Mouse (Mus musculus) liver (tissue): ENCODE results near the gene Fam222b.
"Not testable (repeated sequence)": the region's sequence is repeated elsewhere in the genome, so short reads cannot be mapped to it uniquely, and the experiment has no call there.

Experiments used
- DNase-seq: peaks from one replicate; pipeline ENCODE4 v3.0.0-alpha.2; 2020; ENCODE audit warnings: mixed read lengths

Fam222b gene

DNA sequence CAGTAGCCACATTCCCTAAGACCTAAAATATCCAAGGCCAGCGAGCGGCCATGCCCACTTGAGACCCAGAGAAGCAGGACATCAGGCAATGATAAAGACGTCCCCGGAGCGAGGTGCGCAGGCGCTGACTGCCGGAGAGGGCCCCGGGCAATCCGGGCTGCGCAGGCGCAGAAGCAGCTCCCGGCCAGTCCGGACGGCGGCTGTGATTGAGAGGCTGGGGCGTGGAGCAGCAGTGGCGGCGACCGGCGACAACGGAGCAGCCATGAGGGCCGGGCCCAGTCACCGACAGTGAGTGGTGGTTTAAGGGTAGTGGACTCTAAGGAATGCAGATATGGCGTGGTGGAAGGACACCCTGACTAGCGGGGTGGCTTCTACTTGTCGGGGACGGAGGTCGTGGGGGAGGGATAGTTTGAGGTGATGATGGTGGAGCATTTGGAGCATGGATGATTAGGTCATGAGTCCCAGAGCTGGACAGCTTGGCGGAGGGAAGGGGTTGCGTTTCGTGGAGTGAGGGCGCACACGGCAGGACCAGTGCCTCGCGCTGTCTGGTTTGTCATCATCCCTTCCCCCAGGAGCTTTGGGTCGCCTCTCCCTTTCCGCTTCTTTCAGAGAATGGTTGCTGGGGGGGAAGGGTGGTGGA is at the start of gene Fam222b:
Gene Fam222b (plus strand): TSS at position 157 of the 640 bp plus-strand sequence.
- DNase-seq, result peak; percentile 93

DNA sequence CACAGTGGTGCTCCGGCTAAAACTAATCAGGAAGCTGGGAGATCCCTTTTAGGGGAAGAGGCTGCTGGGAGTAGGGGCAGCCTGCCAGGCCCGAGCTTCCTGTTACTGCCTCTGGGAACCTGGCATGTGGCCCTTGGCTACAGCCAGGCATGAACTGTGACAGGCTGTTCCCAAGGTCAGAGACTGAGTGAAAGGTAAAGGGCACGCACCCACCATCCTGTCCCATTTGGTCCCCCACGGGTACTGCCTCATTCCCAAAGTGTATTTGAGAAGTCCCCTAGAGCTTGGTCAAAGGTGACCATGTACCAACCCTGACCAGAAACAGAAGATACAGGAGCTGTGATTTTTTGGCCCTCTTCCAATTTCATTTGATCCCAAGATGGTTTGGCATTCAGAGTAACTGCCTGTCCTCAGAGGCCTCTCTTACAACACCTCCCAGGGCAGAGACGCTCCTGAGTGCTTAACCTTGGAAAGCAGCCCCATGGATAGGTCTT is 49.7 kb upstream of the Fam222b start:
- DNase-seq, result no peak

GRCm38 (mm10) chr11:78048637-78049036 is 45.8 kb upstream of the Fam222b start:
- not testable (repeated sequence) for DNase-seq

DNA sequence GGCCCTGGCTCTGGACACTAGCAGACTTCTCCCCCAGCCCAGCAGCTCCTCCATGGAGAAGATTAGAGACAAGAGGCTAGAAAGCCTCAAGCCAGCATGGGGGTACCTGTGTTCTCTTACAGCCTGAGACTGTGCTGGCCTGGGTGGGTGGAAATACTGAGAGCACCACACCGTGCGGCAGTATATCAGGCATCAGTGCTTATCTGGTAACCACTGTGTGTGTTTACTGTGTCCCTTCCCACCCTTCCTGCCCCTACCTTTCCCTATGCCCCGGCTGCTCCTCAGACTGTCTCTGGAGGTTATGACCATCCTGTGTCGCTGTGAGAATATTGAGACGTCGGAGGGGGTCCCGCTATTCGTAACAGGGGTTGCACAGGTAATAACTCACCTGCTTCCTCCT is 41.4 kb upstream of the Fam222b start:
- DNase-seq, result peak; percentile 54

DNA sequence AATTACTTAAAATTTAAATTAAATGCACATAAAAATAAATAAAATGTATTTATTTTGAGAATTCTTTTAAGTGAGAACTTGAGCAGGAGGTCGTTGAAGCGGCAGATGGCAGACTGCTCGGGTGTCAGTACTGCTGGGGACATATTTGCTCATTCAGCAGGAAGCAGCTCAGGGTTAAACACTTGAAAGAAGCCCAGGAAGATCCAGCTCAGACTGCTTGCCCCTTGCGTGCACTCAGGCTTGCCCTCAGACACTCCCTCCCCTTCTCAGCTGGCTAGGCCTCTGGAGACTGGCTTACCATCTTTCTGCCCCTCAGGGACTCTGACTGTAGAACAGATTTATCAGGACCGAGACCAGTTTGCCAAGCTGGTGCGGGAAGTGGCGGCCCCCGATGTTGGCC is 37.5 kb upstream of the Fam222b start:
- DNase-seq, result no peak

DNA sequence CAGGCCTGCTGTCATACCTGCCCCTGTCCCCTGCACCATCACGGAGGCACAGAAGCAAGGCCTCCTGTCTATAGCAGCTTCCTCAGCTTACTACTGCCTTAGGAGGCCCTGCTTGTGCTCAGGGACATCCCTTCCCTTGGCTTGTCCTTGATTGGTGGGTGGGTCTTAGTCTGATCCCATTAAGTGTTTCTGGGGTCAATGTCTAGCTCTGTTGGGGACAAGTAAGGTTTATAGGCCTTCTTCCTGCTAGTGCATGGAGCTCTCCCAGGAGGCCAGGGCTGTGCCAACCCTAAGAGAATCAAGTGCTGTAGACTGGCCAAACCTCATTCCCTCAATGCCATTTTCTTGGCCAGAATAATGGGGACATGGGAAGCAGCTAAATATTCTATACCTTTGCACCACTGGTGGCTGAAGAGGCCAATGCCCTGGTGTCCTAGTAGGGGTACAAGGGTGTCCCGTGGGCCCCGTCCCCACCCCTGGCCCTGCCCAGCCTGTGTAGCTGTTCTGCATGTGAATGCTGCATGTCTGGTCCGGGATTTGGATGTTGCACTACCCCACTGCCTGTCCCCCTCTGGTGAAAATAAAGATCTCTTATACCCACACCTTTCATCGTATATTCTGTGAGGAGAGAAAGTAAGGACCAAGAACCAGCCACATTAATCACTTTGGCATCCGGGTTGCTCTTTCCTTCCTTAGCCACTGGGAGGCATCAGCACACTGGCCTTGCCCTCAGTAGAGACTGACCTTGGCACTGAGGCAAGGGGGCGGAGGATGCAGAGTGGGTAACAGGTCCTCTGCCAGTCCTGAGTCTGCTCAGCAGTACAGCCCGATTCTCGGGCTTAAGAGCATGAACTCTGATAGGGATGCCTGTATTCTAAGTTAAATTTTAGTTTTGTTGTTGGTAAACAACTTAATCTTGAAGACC is 34.4 kb upstream of the Fam222b start:
- peak; percentile 86 for DNase-seq

- no peak for DNase-seq
Measured at GRCm38 (mm10) chr11:78062563-78062962, 31.9 kb upstream of the Fam222b start.

GRCm38 (mm10) chr11:78065906-78066305 is 28.6 kb upstream of the Fam222b start:
- DNase-seq, result peak; percentile 90

DNA sequence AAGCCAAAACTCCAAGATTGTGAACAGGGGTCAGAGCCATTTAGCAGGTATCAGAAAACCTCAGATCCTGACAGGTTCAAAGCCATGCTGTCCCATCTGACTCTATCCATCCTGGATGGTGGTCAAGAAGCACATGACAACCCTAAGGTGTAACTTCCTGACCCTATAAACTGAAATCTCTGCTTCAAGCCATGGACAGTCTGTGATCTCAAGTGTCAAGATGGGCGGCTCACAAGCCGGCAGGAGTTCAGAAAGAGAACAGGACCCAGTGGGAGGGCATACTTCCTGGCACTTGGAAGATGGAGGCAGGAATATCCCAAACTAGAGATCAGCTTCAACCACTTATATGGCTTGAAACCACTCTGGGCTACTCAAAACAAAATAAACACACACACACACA is 27.8 kb upstream of the Fam222b start:
- no peak for DNase-seq

DNA sequence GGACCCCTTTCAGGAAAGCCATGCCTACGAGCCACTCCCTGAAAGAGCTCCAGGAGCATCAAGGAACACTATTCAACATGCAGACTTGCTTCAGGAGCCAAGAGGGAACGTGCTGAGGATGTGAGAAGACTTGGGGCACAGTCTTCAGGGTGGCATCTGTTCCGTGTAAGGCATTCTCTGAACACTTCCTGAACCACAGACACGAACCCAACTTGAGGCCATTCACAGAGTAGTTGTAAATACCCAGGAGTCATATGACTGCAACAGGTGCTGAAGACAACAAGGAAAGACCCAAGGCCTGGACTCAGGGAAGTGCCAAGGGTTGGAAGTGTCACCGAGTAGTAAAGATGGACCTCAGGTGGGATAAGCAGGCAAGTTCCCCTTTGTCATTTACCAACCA is 26.9 kb upstream of the Fam222b start:
- DNase-seq, result no peak

- peak; percentile 75 for DNase-seq
Measured at GRCm38 (mm10) chr11:78069130-78069529, 25.3 kb upstream of the Fam222b start.

DNA sequence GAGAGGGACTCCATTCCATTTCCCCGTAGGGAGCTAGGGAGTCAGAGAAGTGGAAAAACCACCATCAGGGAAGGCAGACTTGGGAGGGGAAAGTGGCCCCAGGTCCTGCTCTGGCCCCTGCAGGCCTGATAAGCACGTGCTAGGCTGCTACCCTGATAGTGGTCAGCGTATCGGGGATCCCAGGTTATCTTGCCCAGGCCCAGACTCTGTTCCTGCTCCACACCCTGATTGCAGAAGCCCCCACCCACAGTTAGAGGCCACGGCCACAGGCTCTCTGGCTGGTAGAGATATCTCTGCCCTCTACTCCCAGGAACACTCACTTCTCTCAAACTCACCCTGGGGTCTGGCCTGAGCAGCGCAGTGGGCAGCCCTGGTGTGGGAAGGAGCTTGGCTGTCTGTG is 24.8 kb upstream of the Fam222b start:
- peak; percentile 95 for DNase-seq

GRCm38 (mm10) chr11:78071938-78072337 is 22.5 kb upstream of the Fam222b start:
- no peak for DNase-seq

- DNase-seq, result peak; percentile 96
Measured at GRCm38 (mm10) chr11:78072425-78073130, 21.9 kb upstream of the Fam222b start.

GRCm38 (mm10) chr11:78073577-78074276 is 20.7 kb upstream of the Fam222b start:
- peak; percentile 88 for DNase-seq

- peak; percentile 77 for DNase-seq
Measured at GRCm38 (mm10) chr11:78074277-78074652, 20.2 kb upstream of the Fam222b start.

- DNase-seq, result peak; percentile 55
Measured at GRCm38 (mm10) chr11:78074666-78075065, 19.8 kb upstream of the Fam222b start.

DNA sequence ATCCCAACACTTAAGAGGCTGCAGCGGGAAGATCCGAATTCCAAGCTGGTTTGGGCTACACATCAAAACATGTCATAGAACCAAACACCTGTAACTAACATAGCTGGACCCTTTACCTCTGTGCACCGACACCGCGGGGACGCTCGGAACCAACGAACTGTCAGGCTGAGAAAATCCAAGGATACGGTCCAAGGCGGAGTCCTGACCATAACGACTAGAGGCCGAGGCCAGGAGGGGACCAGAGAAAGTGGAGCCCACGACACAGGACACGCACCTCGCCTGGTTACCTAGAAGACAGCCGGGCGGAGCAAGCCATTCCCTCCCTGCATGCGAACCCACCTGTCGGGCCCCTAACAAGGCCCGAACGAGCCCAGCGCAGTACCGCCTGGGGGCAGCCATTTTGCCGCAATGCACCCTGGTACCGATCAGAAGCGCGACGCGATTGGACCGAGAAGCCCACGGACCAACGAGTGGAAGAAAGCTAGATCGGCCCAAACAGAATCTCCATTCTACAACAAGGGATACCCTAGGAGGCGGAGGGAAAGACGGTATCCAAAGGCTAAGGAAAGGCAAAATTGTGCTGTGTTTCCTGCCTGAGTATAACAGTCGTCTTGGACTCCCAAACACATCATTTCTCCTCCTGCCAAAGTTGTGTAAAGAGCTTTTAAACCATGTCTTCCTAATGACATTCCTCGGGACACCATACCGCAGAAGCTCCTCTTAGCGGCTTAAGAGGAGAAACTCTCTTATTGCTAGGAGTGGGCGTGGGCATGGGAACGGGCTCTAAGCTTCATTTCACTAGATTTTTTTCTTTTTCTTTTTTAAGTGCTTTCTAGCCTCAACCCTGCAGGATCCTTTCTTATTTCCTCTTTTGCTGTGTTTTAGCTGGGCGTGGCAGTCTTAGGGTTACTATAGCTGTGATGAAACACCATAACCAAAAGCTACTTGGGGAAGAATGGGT is 14.2 kb upstream of the Fam222b start, which contains the start of gene Eral1:
Gene Eral1 (minus strand): TSS at position 423 of the 961 bp plus-strand sequence.
- peak; percentile 89 for DNase-seq

DNA sequence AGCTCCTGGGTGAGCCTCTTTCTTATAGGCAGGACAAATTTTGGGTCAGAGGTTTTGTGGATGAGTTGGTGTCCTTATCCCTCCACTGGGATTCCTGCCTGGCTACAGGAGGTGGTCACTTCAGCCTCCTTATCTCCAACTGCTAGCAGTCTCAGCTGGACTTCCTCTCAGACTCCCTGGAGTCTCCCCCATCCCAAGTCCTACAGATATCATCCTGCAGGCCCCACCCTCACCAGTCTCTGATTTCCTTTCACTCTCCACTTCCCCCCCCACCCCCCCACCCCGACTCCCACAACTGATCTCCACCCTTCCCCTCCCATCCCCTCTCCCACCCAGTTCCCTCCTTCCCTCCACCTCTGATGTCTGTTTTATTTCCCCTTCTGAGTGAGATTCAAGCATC is 10.9 kb upstream of the Fam222b start:
- no peak for DNase-seq

- no peak for DNase-seq
Measured at GRCm38 (mm10) chr11:78086925-78087479, 7.5 kb upstream of the Fam222b start.

GRCm38 (mm10) chr11:78087756-78088281 is 6.6 kb upstream of the Fam222b start:
- DNase-seq, result no peak
